Mouse (Mus musculus) cerebral cortex, adult 2 months (tissue): ENCODE measurements around the gene Hopx.

Experiments used
- WGBS: fragments of 180-500 bp; shearing (Covaris S2); methylation state at CpG from one replicate; pipeline ENCODE4 v1.1.7; 2018; 5-methylcytosine and 5-hydroxymethylcytosine counted together

Hopx gene

GRCm38 (mm10) chr5:77132457-77133135, 17.7 kb upstream of the Hopx start:
- 87% methylated on average over 2 of the region's 2 CpGs for WGBS

GRCm38 (mm10) chr5:77131879-77132278, 17.0 kb upstream of the Hopx start:
- 93% methylated on average over 8 of the region's 8 CpGs for WGBS

- 89% methylated on average over 16 of the region's 16 CpGs for WGBS
These were observed 15.5 kb upstream of the Hopx start for GRCm38 (mm10) chr5:77130310-77131020.

GRCm38 (mm10) chr5:77129907-77130306, 15.0 kb upstream of the Hopx start:
- WGBS, result 89% methylated on average over 2 of the region's 2 CpGs

GRCm38 (mm10) chr5:77128854-77129253, 13.9 kb upstream of the Hopx start:
- WGBS, result 98% methylated on average over 4 of the region's 4 CpGs

GRCm38 (mm10) chr5:77126415-77126968, 11.6 kb upstream of the Hopx start:
- WGBS, result 92% methylated on average over 3 of the region's 3 CpGs

GRCm38 (mm10) chr5:77124817-77125283, 9.9 kb upstream of the Hopx start:
- WGBS, result 79% methylated on average over 4 of the region's 4 CpGs

- WGBS, result 81% methylated on average over 4 of the region's 4 CpGs
These were observed 9.2 kb upstream of the Hopx start for GRCm38 (mm10) chr5:77124165-77124564.

- WGBS, result 79% methylated on average over 9 of the region's 9 CpGs
These were observed 8.7 kb upstream of the Hopx start for GRCm38 (mm10) chr5:77123597-77123996.

GRCm38 (mm10) chr5:77122254-77123192, 7.6 kb upstream of the Hopx start:
- WGBS, result 48% methylated on average over 20 of the region's 20 CpGs

GRCm38 (mm10) chr5:77120701-77121100, 5.8 kb upstream of the Hopx start:
- 92% methylated on average over 7 of the region's 7 CpGs for WGBS

GRCm38 (mm10) chr5:77119475-77120422, 4.8 kb upstream of the Hopx start:
- WGBS, result 89% methylated on average over 19 of the region's 19 CpGs

GRCm38 (mm10) chr5:77115732-77116131, 811 bp upstream of the Hopx start:
- WGBS, result 86% methylated on average over 9 of the region's 9 CpGs

- WGBS, result 99% methylated on average over 3 of the region's 3 CpGs
These were observed 1.1 kb downstream of the Hopx start for GRCm38 (mm10) chr5:77113773-77114172.

GRCm38 (mm10) chr5:77112066-77112465, 2.9 kb downstream of the Hopx start:
- 81% methylated on average over 2 of the region's 2 CpGs for WGBS

- WGBS, result 86% methylated on average over 2 of the region's 2 CpGs
These were observed 5.1 kb downstream of the Hopx start for GRCm38 (mm10) chr5:77109814-77110213.

GRCm38 (mm10) chr5:77108806-77109205, 6.1 kb downstream of the Hopx start:
- 96% methylated on average over 6 of the region's 6 CpGs for WGBS

- WGBS, result 96% methylated on average over 11 of the region's 11 CpGs
These were observed 7.6 kb downstream of the Hopx start for GRCm38 (mm10) chr5:77107146-77107822.

GRCm38 (mm10) chr5:77102522-77103365, 12.2 kb downstream of the Hopx start:
- 63% methylated on average over 15 of the region's 15 CpGs for WGBS
